Mouse (Mus musculus) c-Kit-positive CD71-positive TER-119-positive erythroid progenitor cells, embryonic 14.5 days (primary cell): ENCODE measurements around the gene Sgca.
"Not testable (repeated sequence)": the region's sequence is repeated elsewhere in the genome, so short reads cannot be mapped to it uniquely, and the experiment has no call there.

ENCODE experiments used
- DNase-seq: peaks from one replicate; pipeline ENCODE4 v3.0.0-alpha.2; 2013; ENCODE audit warnings: low spot score

Sgca gene

DNA sequence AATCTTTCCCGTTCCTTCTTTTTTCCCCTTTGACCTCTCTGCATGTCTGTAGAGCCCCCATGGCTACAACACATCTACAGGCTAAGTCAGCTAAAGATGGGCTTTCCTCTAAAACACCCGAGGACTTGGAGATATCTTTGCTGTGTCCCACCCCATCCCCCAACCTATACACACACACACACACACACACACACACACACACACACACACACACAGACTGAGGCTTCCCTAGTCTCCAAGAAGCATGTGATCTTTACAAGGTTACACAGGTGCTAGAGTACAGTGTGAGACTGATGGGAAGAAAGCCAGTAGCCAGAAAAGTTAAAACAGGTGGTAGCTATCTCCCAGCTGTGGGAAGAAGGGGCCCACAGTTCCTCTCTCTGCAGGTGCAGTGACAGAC, 10.3 kb upstream of the Sgca start:
- DNase-seq = no peak

DNA sequence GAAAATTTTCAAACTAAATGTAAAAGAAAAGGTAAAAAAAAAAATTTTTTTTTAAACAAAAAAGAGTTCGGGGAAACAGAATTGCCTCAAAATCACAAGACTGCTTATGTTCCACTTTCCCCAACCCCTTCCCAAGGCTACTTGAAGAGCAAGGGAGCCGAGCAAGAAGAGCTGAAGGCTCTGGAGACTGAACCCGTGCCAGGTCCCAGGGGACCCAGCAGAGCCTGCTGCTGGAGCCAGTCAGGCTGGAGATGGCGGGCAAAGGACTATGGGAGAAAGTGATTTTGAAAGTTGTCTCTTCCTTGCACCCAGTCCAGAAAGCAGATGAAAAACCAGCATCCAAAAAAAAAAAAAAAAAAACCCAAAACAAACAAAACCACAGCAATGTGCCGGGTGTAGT, 9.7 kb upstream of the Sgca start:
- DNase-seq = no peak

DNA sequence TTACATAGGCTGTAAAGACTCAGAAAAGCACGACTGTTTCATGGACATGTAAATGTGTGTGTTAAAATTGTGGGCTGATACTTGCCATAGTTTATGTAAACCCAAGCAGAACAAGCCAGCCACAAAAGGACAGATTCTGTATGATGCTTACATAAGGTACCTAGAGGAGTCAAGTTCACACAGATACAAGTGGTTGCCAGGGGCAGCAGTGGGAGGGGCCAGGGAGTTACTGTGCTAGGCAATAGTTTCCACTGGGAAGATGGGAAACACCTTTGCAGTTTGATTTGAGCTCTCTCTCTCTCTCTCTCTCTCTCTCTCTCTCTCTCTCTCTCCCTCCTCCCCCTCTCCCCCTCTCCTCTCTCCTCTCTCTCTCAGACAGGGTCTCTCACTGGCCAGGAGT, 9.0 kb upstream of the Sgca start:
- DNase-seq = no peak

DNA sequence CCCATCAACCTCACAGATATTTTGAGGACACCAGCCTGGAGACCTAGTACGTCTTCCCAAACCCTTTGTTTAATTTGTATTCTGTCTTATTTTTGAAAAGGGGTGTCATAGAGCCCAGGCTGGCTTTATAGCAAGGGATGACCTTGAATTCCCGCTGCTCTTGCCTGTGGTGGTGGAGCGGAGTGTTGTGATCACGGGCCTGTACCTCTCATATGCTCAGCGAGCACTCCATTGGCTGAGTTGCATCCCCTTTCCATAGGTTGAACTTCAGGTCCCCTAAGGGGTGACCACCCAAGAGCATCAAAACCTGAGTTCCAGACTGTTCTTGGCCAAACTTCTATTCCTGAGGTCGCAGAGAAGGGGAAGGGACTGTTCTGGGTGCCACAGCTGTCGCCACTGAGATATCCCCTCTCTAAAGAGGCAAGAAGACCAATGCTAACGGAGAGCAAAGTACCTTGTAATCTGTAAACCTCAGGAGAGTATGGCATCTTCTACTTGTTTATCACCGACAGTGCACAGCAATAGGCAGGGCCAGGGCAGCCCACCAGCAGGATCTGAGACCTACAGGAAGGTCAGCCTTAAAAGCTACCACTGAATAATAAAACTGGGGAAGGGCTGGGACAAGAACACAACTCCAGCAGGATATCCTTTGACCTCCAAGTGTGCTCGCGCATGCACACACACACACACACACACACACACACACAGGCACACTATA, 3.5 kb upstream of the Sgca start:
- no peak for DNase-seq

DNA sequence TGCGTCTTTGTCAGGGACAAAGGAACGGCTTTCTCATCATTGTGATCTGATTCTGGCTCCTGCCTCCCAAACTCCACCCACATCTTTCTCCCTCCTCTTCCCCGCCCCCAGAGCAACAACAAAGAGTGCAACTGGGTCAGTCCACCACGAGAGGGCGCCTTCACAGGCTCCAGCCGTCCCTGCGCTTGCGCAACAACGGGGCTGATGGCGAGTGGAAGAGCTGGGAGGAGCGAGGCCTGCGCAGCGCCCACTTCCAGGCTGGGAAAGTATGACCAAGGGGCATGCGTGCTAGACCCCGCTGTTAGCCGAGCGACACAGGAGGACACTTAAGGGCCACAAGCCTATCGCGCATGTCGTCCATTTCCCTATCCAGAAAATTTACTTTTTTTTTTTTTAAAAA, 2.8 kb upstream of the Sgca start:
- DNase-seq = peak; percentile 93

DNA sequence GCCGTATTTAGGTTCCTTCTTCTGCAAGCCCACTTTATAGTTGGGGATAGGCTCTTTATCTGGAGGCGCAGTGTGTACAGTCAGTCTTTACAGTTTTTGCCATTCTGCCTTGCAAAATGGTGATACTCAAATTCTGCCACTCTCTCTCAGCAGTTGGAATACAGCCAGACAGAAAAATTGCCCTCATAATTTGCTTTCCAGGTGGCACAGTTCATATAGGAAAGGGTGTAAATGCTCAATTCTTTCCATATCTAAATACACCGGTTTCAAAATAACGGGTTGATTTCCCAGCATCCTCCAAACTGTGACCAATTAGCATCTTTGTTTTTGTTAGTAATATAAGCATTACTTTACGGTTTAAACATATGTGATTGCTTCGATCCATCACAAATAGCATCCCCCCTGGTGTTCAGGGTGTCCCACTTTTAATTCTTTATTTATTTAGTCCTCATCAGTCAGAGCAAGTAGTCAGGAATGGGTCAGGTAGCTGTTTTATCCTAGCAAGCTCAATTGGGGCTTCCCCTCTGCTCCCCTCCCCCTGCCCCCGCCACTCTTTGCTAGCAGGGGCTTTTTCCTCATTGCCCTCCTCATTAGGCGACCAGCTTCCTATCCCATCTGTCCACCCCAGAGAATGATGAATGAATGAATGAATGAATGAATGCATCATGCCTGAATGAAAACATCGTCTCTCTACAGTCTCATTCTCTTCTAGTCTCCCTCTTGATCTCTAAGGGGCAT, 2.2 kb upstream of the Sgca start:
- DNase-seq = no peak

DNA sequence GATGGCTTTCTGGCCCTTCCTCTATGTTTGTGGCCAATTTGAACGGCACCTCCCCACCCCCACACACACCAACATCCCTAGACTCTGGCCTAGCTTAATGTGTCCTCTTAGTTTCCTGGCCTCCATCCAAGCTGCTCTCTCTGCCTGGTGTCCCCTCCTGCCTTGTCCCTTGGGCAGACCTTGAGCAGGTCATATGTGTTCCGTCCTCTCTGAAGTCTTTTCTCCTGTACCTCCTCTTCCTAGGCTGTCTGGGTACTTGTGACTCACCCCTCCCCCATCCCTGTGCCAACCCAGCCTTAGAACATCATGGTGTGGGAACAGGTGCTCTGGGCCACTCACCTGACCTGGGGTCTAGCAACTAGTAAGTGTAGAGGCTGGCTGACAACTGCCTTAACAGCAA, 1.2 kb downstream of the Sgca start:
- DNase-seq = no peak

DNA sequence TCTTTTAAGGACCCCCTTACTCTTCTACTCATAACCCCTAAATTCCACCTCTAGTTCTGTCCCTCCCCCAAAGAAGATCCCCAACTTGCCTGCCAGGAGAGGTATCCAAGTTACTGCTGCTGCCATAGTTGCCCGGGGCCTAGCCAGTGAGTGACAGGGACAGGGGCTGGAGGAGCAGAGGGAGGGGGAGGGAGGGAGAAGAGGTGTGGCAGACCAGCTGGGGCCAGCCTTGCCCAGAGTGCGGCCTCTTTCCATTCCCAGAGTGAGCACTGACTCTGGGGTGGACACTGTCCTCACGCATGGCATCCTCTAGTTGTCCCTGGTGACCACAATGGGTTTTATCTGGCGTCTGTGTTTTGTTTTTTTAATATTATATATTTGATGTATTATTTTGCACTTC, 2.8 kb downstream of the Sgca start:
- DNase-seq = no peak

DNA sequence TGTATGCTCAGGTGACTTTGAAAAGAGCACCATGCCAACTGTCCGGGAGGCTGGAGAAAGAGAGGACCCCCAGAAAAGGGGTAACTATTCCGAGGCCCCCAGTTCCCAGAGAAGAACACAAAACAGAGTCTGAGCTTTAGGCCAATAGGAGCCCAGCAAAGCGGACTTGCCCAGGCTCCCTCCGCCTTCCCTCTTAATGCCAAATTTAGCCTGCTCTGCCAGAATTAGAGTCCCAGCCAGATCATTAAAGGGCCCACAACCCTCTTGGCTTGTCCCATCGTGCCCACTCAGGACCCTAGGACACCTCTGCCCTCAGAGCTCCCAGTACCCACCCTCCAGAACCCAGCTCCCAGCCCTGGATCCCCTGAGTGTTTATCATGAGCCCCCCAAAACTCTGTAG, 3.2 kb downstream of the Sgca start:
- no peak for DNase-seq

DNA sequence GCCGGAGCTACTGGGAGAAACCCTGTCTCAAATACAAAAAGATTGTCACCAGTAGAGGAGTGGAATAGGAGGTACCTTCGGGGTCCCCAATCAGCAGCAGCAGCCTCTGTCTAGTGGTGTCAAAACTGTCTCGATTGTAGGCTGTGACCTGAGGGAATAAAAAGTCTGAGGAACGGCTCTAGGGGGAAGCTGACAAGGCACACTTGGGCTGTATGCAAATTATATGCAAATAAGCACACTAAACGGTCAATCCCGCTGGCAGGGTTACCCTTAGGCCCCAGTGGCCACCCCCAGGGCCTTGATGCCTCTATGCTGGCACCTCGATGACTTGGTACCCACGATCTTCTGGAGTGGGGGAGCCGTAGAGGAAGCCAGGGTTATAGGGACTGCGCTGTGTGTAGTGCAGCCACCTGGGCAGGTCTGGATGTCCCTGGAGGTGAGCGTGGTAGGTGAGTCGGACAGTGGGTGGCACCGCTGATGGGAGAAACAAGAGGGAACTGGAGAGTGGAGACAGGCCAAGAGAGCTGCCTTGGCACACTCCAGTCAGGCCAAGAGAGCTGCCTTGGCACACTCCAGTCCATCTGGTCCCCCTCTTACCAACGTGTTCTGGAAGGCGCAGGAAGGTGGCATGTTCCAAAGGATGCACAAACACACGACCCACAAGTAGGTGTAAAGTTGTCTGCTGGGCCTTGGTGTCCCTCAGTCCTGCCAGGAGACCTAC, 4.1 kb downstream of the Sgca start:
- no peak for DNase-seq

DNA sequence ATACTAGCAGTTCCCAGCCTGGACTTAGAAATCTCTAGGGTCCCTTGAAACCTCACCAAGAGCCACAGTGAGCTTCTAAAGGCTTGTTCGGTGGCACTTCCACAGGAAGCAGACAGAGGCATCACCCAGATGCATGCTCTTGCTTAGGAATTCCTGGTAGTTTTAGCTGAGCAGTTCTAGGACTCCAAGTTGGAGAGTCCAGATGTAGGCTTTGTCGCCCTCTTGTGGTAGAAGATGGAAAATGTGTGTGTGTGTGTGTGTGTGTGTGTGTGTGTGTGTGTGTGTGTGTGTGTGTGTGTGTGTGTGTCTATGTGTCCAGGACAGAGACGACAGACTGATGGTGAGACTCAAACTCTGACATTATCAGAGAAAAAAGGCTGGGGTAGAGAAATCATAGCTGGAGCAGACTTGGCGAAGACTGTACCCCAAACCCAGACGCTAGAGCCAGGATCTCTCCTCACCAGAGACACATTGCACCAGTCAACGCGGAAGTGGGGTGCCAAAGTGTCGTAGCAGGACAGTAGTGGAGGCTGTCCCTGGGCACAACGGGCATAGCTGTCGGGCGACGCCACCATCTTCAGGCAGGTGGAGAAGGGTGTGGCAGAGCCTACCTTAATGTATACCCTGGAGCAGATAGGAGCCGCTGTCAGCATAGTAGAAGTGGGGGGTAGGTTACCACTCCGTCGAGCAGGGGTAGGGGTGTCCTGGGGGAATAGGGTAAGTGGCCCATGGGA, 5.8 kb downstream of the Sgca start:
- no peak for DNase-seq

DNA sequence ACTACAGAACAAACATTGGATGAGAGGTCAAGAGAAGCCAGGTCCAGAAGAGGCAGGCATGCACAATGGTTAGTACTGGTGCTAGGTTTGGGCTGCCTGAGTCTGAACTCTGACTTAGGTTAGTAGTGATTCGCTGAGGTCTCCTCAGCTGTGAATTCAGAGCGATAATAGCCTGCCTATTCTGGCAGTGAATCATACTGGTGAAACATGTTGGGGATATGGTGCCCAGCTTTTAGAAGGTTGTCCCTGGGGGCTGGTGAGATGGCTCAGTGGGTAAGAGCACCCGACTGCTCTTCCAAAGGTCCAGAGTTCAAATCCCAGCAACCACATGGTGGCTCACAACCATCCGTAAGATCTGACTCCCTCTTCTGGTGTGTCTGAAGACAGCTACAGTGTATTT, 6.4 kb downstream of the Sgca start:
- DNase-seq = not testable (repeated sequence)

DNA sequence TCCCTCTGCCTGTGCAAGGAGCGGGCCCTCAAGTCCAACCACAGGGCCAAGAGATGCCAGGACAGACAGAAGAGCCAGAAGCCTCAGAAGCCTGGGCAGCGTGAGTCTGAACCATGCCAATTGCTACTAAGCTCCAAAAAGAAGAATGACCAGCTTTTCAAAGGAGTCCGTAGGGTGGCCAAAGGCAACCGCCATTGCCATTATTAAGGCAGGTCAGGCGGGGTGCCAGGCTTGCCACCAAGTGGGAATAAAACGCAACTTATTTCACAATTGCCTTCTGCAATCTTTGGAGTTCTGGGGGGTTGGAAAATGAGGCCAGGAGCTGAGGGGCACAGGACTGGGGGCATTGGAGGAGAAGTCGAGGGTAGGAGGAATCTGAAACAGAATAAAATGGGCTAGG, 7.9 kb downstream of the Sgca start:
- DNase-seq = no peak

DNA sequence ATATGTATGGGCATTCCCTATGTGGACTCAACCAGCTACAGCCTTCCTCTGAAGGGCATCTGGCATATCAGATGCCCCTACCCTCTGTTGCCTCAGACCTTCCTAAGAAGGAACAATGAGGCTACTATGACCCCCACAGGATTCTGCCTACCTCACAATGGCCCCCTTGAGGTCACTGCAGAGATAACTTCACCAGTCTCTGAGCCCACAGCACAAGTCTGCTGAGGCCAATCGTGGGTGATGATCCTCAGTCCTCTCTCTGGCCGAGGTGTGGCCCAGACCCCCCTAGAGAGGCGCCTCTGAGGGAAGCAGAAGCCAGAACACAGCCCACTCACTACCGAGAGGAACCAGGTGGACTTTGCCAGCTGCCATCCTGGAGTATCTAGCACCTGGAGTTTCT, 8.7 kb downstream of the Sgca start, which contains the start of gene Hils1:
Hils1 (plus strand) TSS at position 175 of the 400 bp plus-strand sequence.
- no peak for DNase-seq

DNA sequence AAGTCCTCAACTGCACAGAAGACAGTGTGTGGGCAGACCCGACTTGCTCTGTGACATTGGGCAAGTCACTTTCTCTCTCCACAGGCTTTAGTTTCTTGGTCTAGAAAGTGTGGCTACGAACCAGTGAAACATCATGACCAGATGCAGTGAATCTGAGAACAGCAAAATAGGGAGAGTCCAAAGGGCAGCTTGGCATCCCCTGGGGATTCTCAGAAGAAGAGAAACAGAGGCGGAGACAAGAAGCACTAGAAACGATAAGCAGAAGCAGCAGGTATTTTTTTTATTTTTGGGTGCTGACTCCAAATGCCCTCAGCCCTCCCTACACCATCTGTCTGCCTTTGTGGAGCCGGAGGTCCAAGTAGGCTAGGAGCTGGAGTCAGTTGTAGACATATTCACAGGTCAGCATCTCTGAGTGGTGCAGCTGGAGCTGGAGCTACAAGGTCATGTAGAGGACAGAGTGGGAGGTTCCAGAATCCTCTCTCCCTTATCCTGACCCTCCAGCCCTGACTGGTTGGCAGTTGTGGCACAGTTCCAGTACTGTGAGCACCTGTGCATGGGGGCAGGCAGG, 13.5 kb downstream of the Sgca start:
- no peak for DNase-seq

DNA sequence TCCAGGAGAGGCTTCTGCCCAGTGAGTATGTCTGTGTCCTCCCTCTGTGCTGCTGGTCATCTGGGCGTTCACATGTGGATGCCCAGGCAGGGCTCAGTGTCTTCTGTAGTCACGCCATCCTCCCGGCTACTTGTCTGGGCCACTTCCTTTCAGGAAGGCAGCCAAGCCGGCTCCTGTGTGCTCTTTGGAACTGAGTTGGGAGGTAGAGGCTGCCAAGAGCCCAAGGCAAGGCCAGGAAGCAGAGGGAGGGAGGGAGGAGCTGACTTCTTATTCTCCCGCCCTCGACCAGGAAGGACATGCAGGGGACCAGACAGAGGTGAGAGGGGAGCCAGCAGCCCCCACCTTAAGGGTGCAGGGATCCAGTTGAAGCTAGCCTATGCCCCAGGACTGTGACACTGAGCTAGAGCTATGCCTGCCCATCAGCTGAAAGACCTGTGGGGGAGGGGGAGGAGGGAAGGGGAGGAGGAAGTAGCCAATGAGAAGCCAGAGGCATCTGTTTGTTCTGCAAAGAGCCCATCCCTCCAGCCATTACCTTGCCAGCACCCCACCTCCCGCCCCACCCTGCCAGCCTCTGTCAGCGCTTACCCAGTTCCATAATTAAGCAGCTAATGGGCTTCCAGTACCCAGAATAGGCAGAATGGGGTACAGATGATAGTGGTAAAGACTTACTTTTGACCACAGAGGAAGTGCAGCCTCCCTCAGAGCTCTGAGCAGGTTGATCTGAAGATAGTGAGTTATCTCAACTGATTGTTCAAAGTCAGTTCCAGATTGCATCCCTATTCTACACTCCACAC, 17.9 kb downstream of the Sgca start:
- DNase-seq = no peak

DNA sequence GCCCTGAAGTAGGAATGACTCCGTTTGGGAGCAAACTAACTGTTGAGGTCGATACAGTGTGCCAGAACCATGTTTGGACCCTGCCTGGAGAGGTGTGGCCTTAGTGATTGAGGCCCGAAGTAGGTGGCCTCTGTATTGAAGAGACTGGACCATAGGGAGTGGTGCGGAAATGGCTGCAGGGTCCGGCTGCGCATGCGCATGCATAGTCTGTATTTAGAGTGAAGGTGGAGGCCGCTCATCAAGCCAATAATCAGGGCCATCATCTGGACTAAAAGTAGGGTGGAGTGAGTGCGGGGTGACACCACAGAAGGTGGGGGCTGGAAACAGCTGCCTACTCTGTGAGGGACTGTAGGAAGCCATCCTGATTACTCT, 18.4 kb downstream of the Sgca start:
- DNase-seq = no peak

DNA sequence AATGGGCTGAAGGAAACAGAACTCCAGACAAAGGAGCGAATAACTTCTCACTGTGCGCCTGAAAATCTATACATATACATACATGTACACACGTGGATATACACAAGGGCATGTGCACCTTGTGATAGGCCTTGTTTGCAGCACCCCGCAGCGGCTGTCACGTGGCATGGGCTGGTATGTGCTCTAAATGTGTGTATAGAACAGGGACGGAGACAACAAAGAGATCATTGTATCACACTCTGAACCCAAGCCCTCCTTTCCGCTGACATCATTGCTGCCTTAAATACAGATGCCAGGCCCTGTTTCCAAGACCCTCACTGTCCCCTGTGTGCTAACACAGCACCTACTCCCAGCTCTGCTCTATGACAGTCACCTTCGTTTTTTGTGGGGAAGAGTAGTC, 21.0 kb downstream of the Sgca start:
- no peak for DNase-seq

DNA sequence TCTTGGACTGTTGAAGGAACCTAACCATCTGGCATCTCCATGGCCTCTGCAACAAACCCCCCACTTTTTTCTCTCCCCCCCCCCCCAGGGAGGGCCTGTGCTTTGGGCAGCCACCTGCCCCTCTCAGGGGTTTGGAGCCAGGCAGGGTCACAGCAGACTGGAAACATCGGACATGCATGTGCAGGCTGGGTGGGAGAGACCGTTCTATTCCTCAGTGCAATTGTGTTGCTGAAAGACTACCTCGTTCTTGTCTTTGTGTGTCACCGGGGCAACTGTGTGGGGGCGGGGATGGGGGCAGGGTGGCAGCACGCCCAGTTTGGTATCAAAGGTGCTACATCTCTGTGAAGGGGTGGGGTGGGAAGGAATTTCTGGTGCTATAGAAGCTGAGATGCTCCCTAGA, 24.0 kb downstream of the Sgca start:
- no peak for DNase-seq

DNA sequence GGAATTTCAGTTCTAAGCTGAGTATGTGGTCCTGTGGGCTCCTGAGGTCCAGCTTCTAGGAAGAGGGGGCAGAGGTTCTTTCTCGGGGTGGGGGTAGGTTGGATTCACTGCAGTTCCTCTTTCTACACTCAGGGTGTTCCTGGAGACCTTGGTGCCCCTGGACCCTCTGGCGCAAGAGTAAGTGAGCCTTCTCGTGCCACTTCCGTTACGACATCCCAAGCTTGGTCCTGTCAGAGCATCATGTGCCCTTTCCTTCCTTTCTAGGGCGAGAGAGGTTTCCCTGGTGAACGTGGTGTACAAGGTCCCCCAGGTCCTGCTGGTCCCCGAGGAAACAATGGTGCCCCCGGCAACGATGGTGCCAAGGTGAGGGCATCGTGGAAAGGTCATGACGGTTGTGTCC, 30.9 kb downstream of the Sgca start:
- no peak for DNase-seq

DNA sequence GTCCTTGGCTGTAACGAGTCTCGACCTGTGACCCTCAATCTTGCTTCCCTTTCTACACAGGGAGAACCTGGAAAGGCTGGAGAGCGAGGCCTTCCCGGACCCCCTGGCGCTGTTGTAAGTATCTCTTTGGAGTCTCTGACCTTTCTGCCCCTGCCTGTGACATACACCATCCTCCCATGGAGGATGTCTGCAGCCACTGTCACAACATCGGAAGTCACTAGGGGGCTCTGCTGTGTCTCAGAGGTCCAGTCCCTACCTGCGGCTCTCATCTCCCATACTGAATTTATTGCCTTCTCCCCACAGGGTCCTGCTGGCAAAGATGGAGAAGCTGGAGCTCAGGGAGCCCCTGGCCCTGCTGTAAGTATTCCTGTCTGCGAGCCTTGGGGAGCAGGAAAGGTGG, 31.8 kb downstream of the Sgca start:
- no peak for DNase-seq
